Mouse (Mus musculus) thymus, adult 2 months (tissue): ENCODE results near the gene Mbtps2.

Source experiments
- CTCF ChIP-seq: fragments of 200-500 bp; IDR thresholded peaks from 2 replicates; pipeline ENCODE4 v1.5.1; 2012; ENCODE audit warnings: mild to moderate bottlenecking, control low read depth, low read length, moderate library complexity, borderline replicate concordance; ENCODE audit not compliant: control insufficient read depth, poor library complexity, insufficient read depth; ENCODE audit errors: extremely low read depth
- POLR2A ChIP-seq: fragments of 200-500 bp; IDR thresholded peaks from 2 replicates; pipeline ENCODE4 v1.6.1; 2012; ENCODE audit warnings: mild to moderate bottlenecking, low read length, control low read depth, moderate library complexity; ENCODE audit not compliant: control insufficient read depth, poor library complexity, insufficient read depth; ENCODE audit errors: extremely low read depth

GRCm38 (mm10) chrX:157601450-157601849, 2.9 kb upstream of the Mbtps2 start:
- no peak for TF ChIP-seq CTCF
- no peak for TF ChIP-seq POLR2A
